Mouse (Mus musculus): ENCODE measurements around the gene Slc25a51.

- no peak for TF ChIP-seq POLR2A (IDR thresholded peaks at IDR 0.05; ENCODE audit: insufficient read depth, low read depth, low read length)
- TF ChIP-seq CTCF (IDR thresholded peaks at IDR 0.05; ENCODE audit: insufficient read depth, low read depth, low read length): no peak
Observed at GRCm38 (mm10) chr4:45392994-45393393, 15.6 kb downstream of the Slc25a51 start.
